Mouse (Mus musculus): ENCODE measurements around the gene Akap7. TPM values are rescaled to one million over a fixed set of nuclear protein-coding genes. Genes with fewer than 3 reads are reported as not detected.

Akap7 gene
- 30.3 and 33.5 TPM in 2 replicates for polyA plus RNA-seq (2015; fragmentation: Nextera tagmentation; extraction: Ambion mirVana)

GRCm38 (mm10) chr10:25307770-25308169 is at the start of gene Akap7:
TSS of gene Akap7 (minus strand) at chr10:25307870.
- Histone ChIP-seq H3K4me3 (no peak within 1 kb of the TSS), H3K9me3 (0 out of 2 replicates have a peak, but pooled peaks cover 4% of the 10 kb centered on the region), H3K27me3 (no peaks in the 10 kb centered on the region), H3K36me3 (no peaks in the 10 kb centered on the region), H3K4me2 (no peak within 1 kb of the TSS), H3K9ac (no peak within 1 kb of the TSS), H3K4me1 (replicated peaks) (peaks cover 9% of the 10 kb centered on the region), H3K27ac (replicated peaks) (no peak within 1 kb of the TSS)
- WGBS, result 90% methylated on average over 9 of the region's 9 CpGs
- ATAC-seq (ENCODE audit: low read depth), result no peak

GRCm38 (mm10) chr10:25354390-25354789 is 46.7 kb upstream of the Akap7 start:
- 90% methylated on average over 7 of the region's 7 CpGs for WGBS
- Histone ChIP-seq H3K4me3 (no peak overlapping the region), H3K27me3 (no peaks in the 10 kb centered on the region), H3K4me2 (no peak overlapping the region), H3K9me3 (no peaks in the 10 kb centered on the region), H3K9ac (no peak overlapping the region), H3K4me1 (replicated peaks) (0 out of 2 replicates have a peak, but pooled peaks cover 3% of the 10 kb centered on the region), H3K27ac (replicated peaks) (no peak overlapping the region), H3K36me3 (no peaks in the 10 kb centered on the region)
- no peak for ATAC-seq (ENCODE audit: low read depth)

- WGBS, result 93% methylated on average over 3 of the region's 3 CpGs
- no peak for ATAC-seq (ENCODE audit: low read depth)
Observed at GRCm38 (mm10) chr10:25353941-25354340, 46.3 kb upstream of the Akap7 start.

GRCm38 (mm10) chr10:25342801-25343200 is 35.1 kb upstream of the Akap7 start:
- Histone ChIP-seq H3K4me3 (no peak overlapping the region), H3K4me1 (replicated peaks) (no peaks in the 10 kb centered on the region), H3K9me3 (peaks cover 7% of the 10 kb centered on the region), H3K27me3 (no peaks in the 10 kb centered on the region), H3K27ac (replicated peaks) (no peak overlapping the region), H3K4me2 (no peak overlapping the region), H3K9ac (no peak overlapping the region), H3K36me3 (no peaks in the 10 kb centered on the region)
- ATAC-seq (ENCODE audit: low read depth), result no peak

More at GRCm38 (mm10) chr10:25353941-25354340, 46.3 kb upstream of the Akap7 start:
- no peaks in the 10 kb centered on the region for H3K9me3 ChIP-seq
- H3K27ac ChIP-seq (replicated peaks), result no peak overlapping the region
- H3K36me3 ChIP-seq, result no peaks in the 10 kb centered on the region
- no peaks in the 10 kb centered on the region for H3K27me3 ChIP-seq
- H3K4me3 ChIP-seq, result no peak overlapping the region
- no peak overlapping the region for H3K9ac ChIP-seq
- H3K4me1 ChIP-seq (replicated peaks), result no peaks in the 10 kb centered on the region
- no peak overlapping the region for H3K4me2 ChIP-seq

GRCm38 (mm10) chr10:25340675-25341074 is 33.0 kb upstream of the Akap7 start:
- Histone ChIP-seq H3K27me3 (no peaks in the 10 kb centered on the region), H3K4me1 (replicated peaks) (no peaks in the 10 kb centered on the region), H3K9me3 (peaks cover 7% of the 10 kb centered on the region), H3K4me2 (no peak overlapping the region), H3K27ac (replicated peaks) (no peak overlapping the region), H3K36me3 (no peaks in the 10 kb centered on the region), H3K9ac (no peak overlapping the region), H3K4me3 (no peak overlapping the region)
- WGBS, result 94% methylated on average over 5 of the region's 5 CpGs
- no peak for ATAC-seq (ENCODE audit: low read depth)

- Histone ChIP-seq H3K27ac (replicated peaks) (no peak overlapping the region), H3K4me2 (no peak overlapping the region), H3K4me3 (no peak overlapping the region), H3K27me3 (no peaks in the 10 kb centered on the region), H3K4me1 (replicated peaks) (no peaks in the 10 kb centered on the region), H3K9ac (no peak overlapping the region), H3K36me3 (no peaks in the 10 kb centered on the region), H3K9me3 (no peaks in the 10 kb centered on the region)
- ATAC-seq (ENCODE audit: low read depth), result no peak
- WGBS, result 88% methylated on average over 4 of the region's 4 CpGs
Observed at GRCm38 (mm10) chr10:25333390-25334079, 25.9 kb upstream of the Akap7 start.

GRCm38 (mm10) chr10:25331321-25332049 is 23.8 kb upstream of the Akap7 start:
- no peak for ATAC-seq (ENCODE audit: low read depth)
- H3K4me1 ChIP-seq (replicated peaks), result no peaks in the 10 kb centered on the region
- no peak overlapping the region for H3K4me3 ChIP-seq
- WGBS, result 61% methylated on average over 9 of the region's 9 CpGs
- no peak overlapping the region for H3K9ac ChIP-seq
- H3K4me2 ChIP-seq, result no peak overlapping the region
- no peaks in the 10 kb centered on the region for H3K27me3 ChIP-seq
- H3K36me3 ChIP-seq, result no peaks in the 10 kb centered on the region
- H3K27ac ChIP-seq (replicated peaks), result no peak overlapping the region
- H3K9me3 ChIP-seq, result no peaks in the 10 kb centered on the region

GRCm38 (mm10) chr10:25330094-25330493 is 22.4 kb upstream of the Akap7 start:
- H3K9ac ChIP-seq, result no peak overlapping the region
- no peak for ATAC-seq (ENCODE audit: low read depth)
- WGBS, result 87% methylated on average over 7 of the region's 7 CpGs
- H3K9me3 ChIP-seq, result no peaks in the 10 kb centered on the region
- H3K36me3 ChIP-seq, result no peaks in the 10 kb centered on the region
- no peak overlapping the region for H3K4me3 ChIP-seq
- no peak overlapping the region for H3K27ac ChIP-seq (replicated peaks)
- H3K27me3 ChIP-seq, result no peaks in the 10 kb centered on the region
- H3K4me2 ChIP-seq, result no peak overlapping the region
- H3K4me1 ChIP-seq (replicated peaks), result no peaks in the 10 kb centered on the region

- Histone ChIP-seq H3K9ac (no peak overlapping the region), H3K4me1 (replicated peaks) (no peaks in the 10 kb centered on the region), H3K27ac (replicated peaks) (no peak overlapping the region), H3K9me3 (no peaks in the 10 kb centered on the region), H3K4me2 (no peak overlapping the region), H3K36me3 (no peaks in the 10 kb centered on the region), H3K27me3 (no peaks in the 10 kb centered on the region), H3K4me3 (no peak overlapping the region)
- WGBS, result 83% methylated on average over 6 of the region's 6 CpGs
- ATAC-seq (ENCODE audit: low read depth), result no peak
Observed at GRCm38 (mm10) chr10:25327511-25327910, 19.8 kb upstream of the Akap7 start.

GRCm38 (mm10) chr10:25325690-25326089 is 18.0 kb upstream of the Akap7 start:
- Histone ChIP-seq H3K9me3 (no peaks in the 10 kb centered on the region), H3K4me2 (no peak overlapping the region), H3K4me1 (replicated peaks) (peaks cover 5% of the 10 kb centered on the region; the same call in 1 of the 2 replicates), H3K27me3 (no peaks in the 10 kb centered on the region), H3K9ac (no peak overlapping the region), H3K36me3 (no peaks in the 10 kb centered on the region), H3K27ac (replicated peaks) (no peak overlapping the region), H3K4me3 (no peak overlapping the region)
- ATAC-seq (ENCODE audit: low read depth), result no peak
- WGBS, result 64% methylated on average over 4 of the region's 4 CpGs

- Histone ChIP-seq H3K27me3 (no peaks in the 10 kb centered on the region), H3K9me3 (no peaks in the 10 kb centered on the region), H3K36me3 (no peaks in the 10 kb centered on the region), H3K27ac (replicated peaks) (no peak overlapping the region), H3K4me2 (no peak overlapping the region), H3K9ac (no peak overlapping the region), H3K4me1 (replicated peaks) (peaks cover 5% of the 10 kb centered on the region; the same call in 1 of the 2 replicates), H3K4me3 (no peak overlapping the region)
- WGBS, result 89% methylated on average over 4 of the region's 4 CpGs
- ATAC-seq (ENCODE audit: low read depth), result no peak
Observed at GRCm38 (mm10) chr10:25321198-25321597, 13.5 kb upstream of the Akap7 start.

GRCm38 (mm10) chr10:25319531-25319930 is 11.9 kb upstream of the Akap7 start:
- Histone ChIP-seq H3K27ac (replicated peaks) (no peak overlapping the region), H3K9ac (no peak overlapping the region), H3K4me3 (no peak overlapping the region), H3K9me3 (no peaks in the 10 kb centered on the region), H3K27me3 (no peaks in the 10 kb centered on the region), H3K4me2 (no peak overlapping the region), H3K4me1 (replicated peaks) (peaks cover 5% of the 10 kb centered on the region; the same call in 1 of the 2 replicates), H3K36me3 (no peaks in the 10 kb centered on the region)
- ATAC-seq (ENCODE audit: low read depth), result no peak

Measured in neural tube, embryonic 13.5 days (tissue).